Mouse (Mus musculus) heart, embryonic 14.5 days (tissue): ENCODE data around the gene Aktip. TPM values are rescaled to one million over a fixed set of nuclear protein-coding genes. Genes with fewer than 3 reads are reported as not detected.

Source experiments
- ATAC-seq: fragments of 200-750 bp; cut with Nextera tagmentation; 2 replicates; pipeline ENCODE4 v1.8.0; 2017; ENCODE audit warnings: low read depth, moderate TSS enrichment; ENCODE audit not compliant: insufficient number of reproducible peaks, insufficient read depth, low FRiP score
- H3K27ac ChIP-seq, 2 experiments: fragments of 200-500 bp in 1 of 2; fragments of 300-500 bp in 1 of 2; sonication (generic) in 1 of 2; replicated peaks in 1 of 2; 2 replicates each; pipeline ENCODE4 v1.5.1; 2012 to 2014; ENCODE audit warnings: low read depth in 2 of 2, low read length in 2 of 2, control low read depth in 1 of 2, mild to moderate bottlenecking in 1 of 2, mixed read lengths in 1 of 2; ENCODE audit not compliant: control insufficient read depth in 1 of 2, insufficient read depth in 1 of 2
- H3K27me3 ChIP-seq: fragments of 300-500 bp; sonication (generic); 2 replicates; pipeline ENCODE4 v1.6.1; 2014; ENCODE audit warnings: mild to moderate bottlenecking, low read length, control low read depth; ENCODE audit not compliant: control insufficient read depth, insufficient read depth
- H3K36me3 ChIP-seq: fragments of 300-500 bp; sonication (generic); 2 replicates; pipeline ENCODE4 v1.6.1; 2014; ENCODE audit warnings: mild to moderate bottlenecking, control low read depth, low read length, mixed read lengths; ENCODE audit not compliant: control insufficient read depth, insufficient read depth
- H3K4me1 ChIP-seq, 2 experiments: fragments of 200-500 bp in 1 of 2; fragments of 300-500 bp in 1 of 2; sonication (generic) in 1 of 2; 2 replicates each; pipeline ENCODE4 v1.6.1; 2012 to 2014; ENCODE audit warnings: low read length in 2 of 2, control low read depth in 1 of 2, mixed read lengths in 1 of 2; ENCODE audit not compliant: control insufficient read depth in 2 of 2, insufficient read depth in 2 of 2
- H3K4me2 ChIP-seq: fragments of 300-500 bp; sonication (generic); 2 replicates; pipeline ENCODE4 v1.6.1; 2014; ENCODE audit warnings: mild to moderate bottlenecking, low read length
- H3K4me3 ChIP-seq, 2 experiments: fragments of 200-500 bp in 1 of 2; fragments of 300-500 bp in 1 of 2; sonication (generic) in 1 of 2; 2 replicates each; pipeline ENCODE4 v1.5.1; 2012 to 2014; ENCODE audit warnings: low read length in 2 of 2, mild to moderate bottlenecking in 2 of 2, control low read depth in 1 of 2, low read depth in 1 of 2, moderate library complexity in 1 of 2; ENCODE audit not compliant: control insufficient read depth in 1 of 2, insufficient read depth in 1 of 2
- H3K9ac ChIP-seq: fragments of 300-500 bp; sonication (generic); 2 replicates; pipeline ENCODE4 v1.6.1; 2014; ENCODE audit warnings: mild to moderate bottlenecking, low read length
- H3K9me3 ChIP-seq: fragments of 300-500 bp; sonication (generic); 2 replicates; pipeline ENCODE4 v1.6.1; 2016; ENCODE audit warnings: low read length, control low read depth; ENCODE audit not compliant: control insufficient read depth
- WGBS: fragments of 180-500 bp; shearing (Covaris S2); extraction: QIAGEN DNeasy Blood & Tissue Kit; methylation state at CpG from one replicate; pipeline ENCODE4 v1.1.7; 2014; 5-methylcytosine and 5-hydroxymethylcytosine counted together
- polyA plus RNA-seq: library from polyadenylated mRNA; unstranded; fragments of >200 nt; fragmentation: Nextera tagmentation; extraction: Ambion mirVana; gene quantifications from 2 replicates; pipeline ENCODE4 v1.2.1, GENCODE M21; 2014

The Aktip gene
- polyA plus RNA-seq, 1 experiment from 2014 or later: 53.9 TPM

DNA sequence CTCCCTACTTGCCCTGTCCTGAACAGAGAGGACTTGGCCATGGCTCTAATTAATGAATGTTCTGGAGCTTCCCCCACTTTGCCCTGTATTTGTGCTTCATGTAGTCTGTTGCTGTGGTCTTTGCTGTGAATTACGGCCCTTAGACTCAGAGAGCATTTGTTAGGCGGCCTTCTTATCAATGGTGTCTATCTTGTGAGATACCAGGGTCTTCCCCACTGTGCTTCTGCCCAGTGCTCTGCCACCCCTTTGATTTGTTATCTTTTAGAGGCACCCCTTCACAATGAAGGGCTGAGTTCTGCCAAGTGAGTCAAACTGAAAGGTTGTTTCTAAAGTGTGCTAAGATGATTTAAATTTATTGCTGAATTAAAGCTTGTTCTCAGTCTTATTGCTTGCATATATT, 7.9 kb upstream of the Aktip start:
- no peak overlapping the region for H3K4me2 ChIP-seq
- H3K9me3 ChIP-seq: no peaks in the 10 kb centered on the region
- no peak overlapping the region for H3K27ac ChIP-seq
- no peaks in the 10 kb centered on the region for H3K36me3 ChIP-seq
- H3K4me1 ChIP-seq: no peaks in the 10 kb centered on the region; a peak in 1 of 4 replicates
- H3K9ac ChIP-seq: no peak overlapping the region
- 41% methylated on average over 2 of the region's 2 CpGs for WGBS
- H3K4me3 ChIP-seq: no peak overlapping the region
- no peak for ATAC-seq
- no peaks in the 10 kb centered on the region for H3K27me3 ChIP-seq

DNA sequence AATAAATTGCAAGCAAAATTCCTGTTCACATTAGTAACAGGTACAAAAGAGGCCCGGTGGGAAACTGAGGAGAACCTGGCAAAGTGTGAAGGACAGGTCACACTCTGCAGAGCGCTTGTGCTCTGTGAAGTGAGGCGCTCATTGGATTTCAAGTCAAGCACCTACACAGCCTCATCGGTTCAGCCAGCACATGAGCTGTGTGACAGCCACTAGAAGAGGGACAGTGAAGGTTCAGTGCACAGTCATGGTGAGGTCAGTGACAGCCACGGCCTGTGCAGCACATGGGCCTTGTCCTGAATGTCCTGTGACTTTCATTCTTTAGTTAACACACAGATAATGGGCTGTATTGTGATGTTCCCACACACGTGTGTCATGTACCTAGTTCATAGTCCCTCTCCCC, 6.1 kb upstream of the Aktip start:
- Histone ChIP-seq H3K4me1 (no peaks in the 10 kb centered on the region; a peak in 1 of 4 replicates), H3K9ac (no peak overlapping the region), H3K36me3 (no peaks in the 10 kb centered on the region), H3K9me3 (no peaks in the 10 kb centered on the region), H3K4me3 (no peak overlapping the region), H3K4me2 (no peak overlapping the region), H3K27ac (no peak overlapping the region), H3K27me3 (no peaks in the 10 kb centered on the region)
- ATAC-seq: no peak
- 44% methylated on average over 6 of the region's 6 CpGs for WGBS

DNA sequence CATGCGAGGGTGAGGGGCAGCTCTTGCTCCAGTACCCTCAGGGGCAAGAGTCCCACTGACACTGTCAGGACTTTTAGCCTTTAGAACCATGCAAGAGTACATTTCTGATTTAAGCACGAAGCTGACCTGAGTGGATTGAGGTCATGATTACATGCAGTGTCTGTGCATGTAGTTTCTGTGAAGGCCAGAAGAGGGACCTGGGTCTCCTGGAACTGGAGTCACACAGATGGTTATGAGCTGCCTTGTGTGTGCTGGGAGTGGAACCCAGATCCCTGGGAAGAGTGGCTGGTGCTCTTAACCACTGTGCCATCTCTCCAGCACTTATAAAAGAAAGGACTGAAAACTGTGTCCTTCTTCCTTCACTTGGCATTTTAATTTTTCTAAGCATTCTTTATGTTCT, 1.4 kb upstream of the Aktip start:
- no peak overlapping the region for H3K4me3 ChIP-seq
- H3K4me2 ChIP-seq: no peak overlapping the region
- 75% methylated on average over 2 of the region's 2 CpGs for WGBS
- H3K4me1 ChIP-seq: peaks cover 7 to 9% of the 10 kb centered on the region in 2 experiments; a peak in 2 of 4 replicates
- no peak overlapping the region for H3K27ac ChIP-seq
- no peaks in the 10 kb centered on the region for H3K9me3 ChIP-seq
- no peaks in the 10 kb centered on the region for H3K36me3 ChIP-seq
- no peaks in the 10 kb centered on the region for H3K27me3 ChIP-seq
- ATAC-seq: no peak
- H3K9ac ChIP-seq: no peak overlapping the region

GRCm38 (mm10) chr8:91198036-91198435, 1.7 kb downstream of the Aktip start:
- H3K4me1 ChIP-seq: peaks cover 7 to 9% of the 10 kb centered on the region in 2 experiments; a peak in 2 of 4 replicates
- H3K36me3 ChIP-seq: no peaks in the 10 kb centered on the region
- no peak overlapping the region for H3K9ac ChIP-seq
- H3K4me3 ChIP-seq: no peak overlapping the region
- WGBS: 19% methylated on average over 3 of the region's 3 CpGs
- no peak overlapping the region for H3K4me2 ChIP-seq
- H3K27me3 ChIP-seq: no peaks in the 10 kb centered on the region
- no peak overlapping the region for H3K27ac ChIP-seq
- ATAC-seq: no peak
- H3K9me3 ChIP-seq: no peaks in the 10 kb centered on the region

- peaks cover 7 to 9% of the 10 kb centered on the region in 2 experiments; a peak in 2 of 4 replicates for H3K4me1 ChIP-seq
- H3K27me3 ChIP-seq: no peaks in the 10 kb centered on the region
- H3K27ac ChIP-seq: no peak overlapping the region
- 72% methylated on average over 5 of the region's 5 CpGs for WGBS
- peak; percentile 54; the same call in 1 of the 2 replicates for ATAC-seq
- no peaks in the 10 kb centered on the region for H3K36me3 ChIP-seq
- no peak overlapping the region for H3K9ac ChIP-seq
- H3K9me3 ChIP-seq: no peaks in the 10 kb centered on the region
- no peak overlapping the region for H3K4me3 ChIP-seq
- H3K4me2 ChIP-seq: no peak overlapping the region
Observed at GRCm38 (mm10) chr8:91197233-91197632, 2.5 kb downstream of the Aktip start.

DNA sequence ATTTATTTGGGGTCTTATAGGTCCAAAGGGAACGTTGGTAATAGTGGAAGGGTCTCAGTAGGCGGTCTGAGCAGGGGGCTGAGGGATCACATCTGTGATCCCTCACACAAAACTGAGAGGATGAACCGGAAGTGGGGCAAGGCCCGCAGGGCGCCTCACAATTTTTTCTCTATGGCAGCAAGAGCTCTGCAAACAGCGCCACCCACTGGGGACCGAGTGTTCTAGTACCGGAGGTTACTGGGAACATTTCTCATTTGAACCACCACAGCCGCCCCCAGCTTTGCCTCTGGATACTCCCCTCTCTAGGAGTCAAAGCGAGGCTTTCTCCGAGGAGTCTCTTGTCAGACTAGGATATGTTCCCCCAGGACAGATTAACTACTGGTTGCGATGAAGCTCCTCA, 3.1 kb downstream of the Aktip start:
- no peaks in the 10 kb centered on the region for H3K36me3 ChIP-seq
- no peaks in the 10 kb centered on the region for H3K9me3 ChIP-seq
- H3K4me2 ChIP-seq: no peak overlapping the region
- no peak overlapping the region for H3K4me3 ChIP-seq
- H3K27ac ChIP-seq: no peak overlapping the region
- no peaks in the 10 kb centered on the region for H3K27me3 ChIP-seq
- 79% methylated on average over 12 of the region's 12 CpGs for WGBS
- no peak overlapping the region for H3K9ac ChIP-seq
- 0 out of 2 replicates have a peak, but pooled peaks have one; percentile 39 for ATAC-seq
- H3K4me1 ChIP-seq: peaks cover 7 to 9% of the 10 kb centered on the region in 2 experiments; a peak in 2 of 4 replicates

GRCm38 (mm10) chr8:91194081-91194480, 5.7 kb downstream of the Aktip start:
- WGBS: 69% methylated on average over 2 of the region's 2 CpGs

DNA sequence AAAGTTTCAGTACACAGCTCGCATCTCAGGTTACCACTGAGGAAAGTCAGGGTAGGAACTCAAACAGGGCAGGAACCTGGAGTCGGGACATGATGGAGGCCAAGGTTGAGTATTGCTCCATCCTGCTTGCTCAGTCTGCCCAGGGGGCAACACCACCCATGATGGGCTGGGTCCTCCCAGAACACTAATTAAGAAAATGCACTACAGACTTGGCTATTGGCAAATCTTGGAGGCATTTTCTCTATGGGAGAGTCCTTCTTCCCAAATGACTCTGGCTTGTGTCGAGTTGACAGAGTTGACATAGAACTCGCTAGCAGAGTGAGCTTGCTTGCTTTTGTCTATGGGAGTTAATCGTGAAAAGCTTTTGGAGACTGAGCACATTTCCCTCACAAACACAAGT, 6.8 kb downstream of the Aktip start:
- 73% methylated on average over 5 of the region's 5 CpGs for whole genome bisulfite sequencing
- H3K9ac ChIP-seq: no peak overlapping the region
- H3K9me3 ChIP-seq: no peaks in the 10 kb centered on the region
- peaks cover 7% of the 10 kb centered on the region; the same call in 1 of the 2 replicates for H3K27me3 ChIP-seq
- H3K36me3 ChIP-seq: no peaks in the 10 kb centered on the region
- H3K4me1 ChIP-seq: peaks cover 3 to 8% of the 10 kb centered on the region in 2 experiments; a peak in 2 of 4 replicates
- H3K4me2 ChIP-seq: no peak overlapping the region
- no peak for ATAC-seq
- no peak overlapping the region for H3K27ac ChIP-seq
- no peak overlapping the region for H3K4me3 ChIP-seq

More at GRCm38 (mm10) chr8:91194081-91194480, 5.7 kb downstream of the Aktip start:
- ATAC-seq: no peak
- Histone ChIP-seq H3K36me3 (no peaks in the 10 kb centered on the region), H3K4me3 (no peak overlapping the region), H3K4me1 (peaks cover 7 to 10% of the 10 kb centered on the region in 2 experiments; a peak in 2 of 4 replicates), H3K27ac (no peak overlapping the region), H3K27me3 (0 out of 2 replicates have a peak, but pooled peaks cover 3% of the 10 kb centered on the region), H3K9ac (no peak overlapping the region), H3K9me3 (no peaks in the 10 kb centered on the region), H3K4me2 (no peak overlapping the region)
